Mouse (Mus musculus): ENCODE data around the gene Gm28729. TPM values are rescaled to one million over a fixed set of nuclear protein-coding genes. Genes with fewer than 3 reads are reported as not detected.
"Not testable (repeated sequence)": the region's sequence is repeated elsewhere in the genome, so short reads cannot be mapped to it uniquely, and the experiment has no call there.

Gene Gm28729
- polyA plus RNA-seq, 1 experiment from 2014 or later = not detected

DNA sequence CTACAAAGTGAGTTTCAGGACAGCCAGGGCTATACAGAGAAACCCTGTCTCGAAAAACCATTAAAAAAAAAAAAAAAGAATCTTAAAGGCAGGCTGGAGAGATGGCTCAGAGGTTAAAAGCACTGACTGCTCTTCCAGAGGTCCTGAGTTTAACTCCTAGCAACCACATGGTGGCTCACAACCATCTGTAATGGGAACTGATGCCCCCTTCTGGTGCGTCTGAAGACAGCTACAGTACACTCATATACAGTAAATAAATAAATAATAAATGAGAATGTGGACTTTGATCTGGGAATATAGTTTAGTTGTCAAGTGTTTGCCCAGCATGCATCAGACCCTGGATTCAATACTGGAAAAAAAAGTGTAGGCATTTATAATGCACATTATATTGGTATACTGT lies 3.5 kb downstream of the Gm28729 start:
- H3K27ac ChIP-seq; H3K4me2 ChIP-seq; H3K4me3 ChIP-seq (replicated peaks); H3K27me3 ChIP-seq; H3K9me3 ChIP-seq; H3K4me1 ChIP-seq (replicated peaks); H3K36me3 ChIP-seq; ATAC-seq (ENCODE audit: insufficient number of reproducible peaks, insufficient read depth, low FRiP score, low TSS enrichment, low read depth); H3K9ac ChIP-seq (replicated peaks): not testable (repeated sequence)
- WGBS = 76% methylated on average over 2 of the region's 2 CpGs

DNA sequence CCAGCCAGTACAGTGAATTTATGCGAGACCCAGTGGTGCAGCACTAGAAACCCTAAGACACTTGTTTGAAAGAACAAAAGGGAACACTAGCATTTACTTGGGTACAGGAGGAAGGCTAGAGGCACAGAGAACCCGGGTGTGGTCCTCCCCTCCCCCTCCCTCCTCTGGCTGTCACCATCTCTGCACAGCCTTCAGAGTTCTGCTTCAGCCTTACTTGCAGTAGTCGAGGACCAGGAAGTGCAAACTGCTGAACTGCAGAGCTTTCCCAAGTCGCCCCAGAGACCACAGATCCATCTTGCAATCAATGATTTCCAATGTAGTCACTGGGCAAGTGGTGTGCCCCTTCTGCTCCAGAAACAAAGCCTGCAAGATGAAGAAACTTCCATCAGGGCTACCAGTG lies 7.6 kb downstream of the Gm28729 start:
- Histone ChIP-seq H3K27me3 (no peaks in the 10 kb centered on the region), H3K4me3 (replicated peaks) (no peak overlapping the region), H3K9ac (replicated peaks) (no peak overlapping the region), H3K4me1 (replicated peaks) (no peaks in the 10 kb centered on the region), H3K27ac (no peak overlapping the region), H3K4me2 (no peak overlapping the region), H3K36me3 (no peaks in the 10 kb centered on the region), H3K9me3 (no peaks in the 10 kb centered on the region)
- WGBS = 27% methylated on average over 4 of the region's 4 CpGs
- ATAC-seq (ENCODE audit: insufficient number of reproducible peaks, insufficient read depth, low FRiP score, low TSS enrichment, low read depth) = no peak

GRCm38 (mm10) chr9:96516806-96517205 lies 8.3 kb downstream of the Gm28729 start:
- no peak overlapping the region for H3K27ac ChIP-seq
- no peaks in the 10 kb centered on the region for H3K9me3 ChIP-seq
- H3K9ac ChIP-seq (replicated peaks) = no peak overlapping the region
- H3K36me3 ChIP-seq = no peaks in the 10 kb centered on the region
- no peaks in the 10 kb centered on the region for H3K4me1 ChIP-seq (replicated peaks)
- H3K4me3 ChIP-seq (replicated peaks) = no peak overlapping the region
- no peak overlapping the region for H3K4me2 ChIP-seq
- 61% methylated on average over 3 of the region's 3 CpGs for WGBS
- no peaks in the 10 kb centered on the region for H3K27me3 ChIP-seq
- ATAC-seq (ENCODE audit: insufficient number of reproducible peaks, insufficient read depth, low FRiP score, low TSS enrichment, low read depth) = no peak

- WGBS = 88% methylated on average over 5 of the region's 5 CpGs
- H3K4me2 ChIP-seq = no peak overlapping the region
- ATAC-seq (ENCODE audit: insufficient number of reproducible peaks, insufficient read depth, low FRiP score, low TSS enrichment, low read depth) = no peak
- H3K36me3 ChIP-seq = no peaks in the 10 kb centered on the region
- H3K9me3 ChIP-seq = no peaks in the 10 kb centered on the region
- no peaks in the 10 kb centered on the region for H3K27me3 ChIP-seq
- H3K4me1 ChIP-seq (replicated peaks) = no peaks in the 10 kb centered on the region
- H3K4me3 ChIP-seq (replicated peaks) = no peak overlapping the region
- H3K9ac ChIP-seq (replicated peaks) = no peak overlapping the region
- H3K27ac ChIP-seq = no peak overlapping the region
Measured at GRCm38 (mm10) chr9:96515737-96516136, 9.3 kb downstream of the Gm28729 start.

- H3K4me1 ChIP-seq (replicated peaks) = no peaks in the 10 kb centered on the region
- no peaks in the 10 kb centered on the region for H3K9me3 ChIP-seq
- WGBS = 82% methylated on average over 5 of the region's 5 CpGs
- H3K4me2 ChIP-seq = no peak overlapping the region
- H3K9ac ChIP-seq (replicated peaks) = no peak overlapping the region
- no peak overlapping the region for H3K4me3 ChIP-seq (replicated peaks)
- H3K36me3 ChIP-seq = no peaks in the 10 kb centered on the region
- no peak overlapping the region for H3K27ac ChIP-seq
- H3K27me3 ChIP-seq = no peaks in the 10 kb centered on the region
- no peak for ATAC-seq (ENCODE audit: insufficient number of reproducible peaks, insufficient read depth, low FRiP score, low TSS enrichment, low read depth)
Measured at GRCm38 (mm10) chr9:96514278-96514677, 10.8 kb downstream of the Gm28729 start.

- no peak overlapping the region; the same call in 1 of the 2 replicates for H3K9ac ChIP-seq (replicated peaks)
- H3K4me2 ChIP-seq = peak overlapping the region; percentile 30
- 29% methylated on average over 10 of the region's 10 CpGs for WGBS
Measured at GRCm38 (mm10) chr9:96506011-96506498, 19.0 kb downstream of the Gm28729 start.

DNA sequence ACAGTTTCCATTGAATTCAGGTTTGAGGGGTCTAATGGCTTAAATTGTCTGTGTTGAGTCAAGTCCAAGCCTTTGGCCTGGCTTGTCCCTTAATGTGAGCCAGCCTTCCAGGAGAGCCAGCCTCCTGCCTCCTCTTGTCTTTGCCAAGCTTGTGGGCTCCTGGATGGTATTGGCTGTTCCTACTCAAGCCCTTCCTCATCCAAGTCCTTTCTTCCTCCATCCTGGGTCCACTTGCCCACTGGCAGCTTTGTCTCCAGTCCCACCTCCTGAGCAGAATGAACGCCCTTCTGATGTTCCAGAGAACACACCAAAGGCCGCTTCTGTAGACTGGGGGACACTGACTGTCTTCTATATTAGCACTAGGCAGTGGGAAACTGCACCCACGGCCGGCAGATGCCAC lies 19.9 kb downstream of the Gm28729 start:
- Histone ChIP-seq H3K4me3 (replicated peaks) (no peak overlapping the region), H3K36me3 (no peaks in the 10 kb centered on the region), H3K27me3 (no peaks in the 10 kb centered on the region), H3K4me2 (no peak overlapping the region), H3K9ac (replicated peaks) (no peak overlapping the region), H3K27ac (no peak overlapping the region), H3K4me1 (replicated peaks) (peaks cover 22% of the 10 kb centered on the region), H3K9me3 (0 out of 2 replicates have a peak, but pooled peaks cover 5% of the 10 kb centered on the region)
- ATAC-seq (ENCODE audit: insufficient number of reproducible peaks, insufficient read depth, low FRiP score, low TSS enrichment, low read depth) = no peak
- 92% methylated on average over 4 of the region's 4 CpGs for WGBS

More at GRCm38 (mm10) chr9:96506011-96506498, 19.0 kb downstream of the Gm28729 start:
- Histone ChIP-seq H3K4me3 (replicated peaks) (no peak overlapping the region), H3K27me3 (no peaks in the 10 kb centered on the region), H3K9me3 (0 out of 2 replicates have a peak, but pooled peaks cover 5% of the 10 kb centered on the region), H3K4me1 (replicated peaks) (peaks cover 22% of the 10 kb centered on the region), H3K36me3 (no peaks in the 10 kb centered on the region), H3K27ac (no peak overlapping the region)
- ATAC-seq (ENCODE audit: insufficient number of reproducible peaks, insufficient read depth, low FRiP score, low TSS enrichment, low read depth) = peak; percentile 60; the same call in 1 of the 2 replicates

DNA sequence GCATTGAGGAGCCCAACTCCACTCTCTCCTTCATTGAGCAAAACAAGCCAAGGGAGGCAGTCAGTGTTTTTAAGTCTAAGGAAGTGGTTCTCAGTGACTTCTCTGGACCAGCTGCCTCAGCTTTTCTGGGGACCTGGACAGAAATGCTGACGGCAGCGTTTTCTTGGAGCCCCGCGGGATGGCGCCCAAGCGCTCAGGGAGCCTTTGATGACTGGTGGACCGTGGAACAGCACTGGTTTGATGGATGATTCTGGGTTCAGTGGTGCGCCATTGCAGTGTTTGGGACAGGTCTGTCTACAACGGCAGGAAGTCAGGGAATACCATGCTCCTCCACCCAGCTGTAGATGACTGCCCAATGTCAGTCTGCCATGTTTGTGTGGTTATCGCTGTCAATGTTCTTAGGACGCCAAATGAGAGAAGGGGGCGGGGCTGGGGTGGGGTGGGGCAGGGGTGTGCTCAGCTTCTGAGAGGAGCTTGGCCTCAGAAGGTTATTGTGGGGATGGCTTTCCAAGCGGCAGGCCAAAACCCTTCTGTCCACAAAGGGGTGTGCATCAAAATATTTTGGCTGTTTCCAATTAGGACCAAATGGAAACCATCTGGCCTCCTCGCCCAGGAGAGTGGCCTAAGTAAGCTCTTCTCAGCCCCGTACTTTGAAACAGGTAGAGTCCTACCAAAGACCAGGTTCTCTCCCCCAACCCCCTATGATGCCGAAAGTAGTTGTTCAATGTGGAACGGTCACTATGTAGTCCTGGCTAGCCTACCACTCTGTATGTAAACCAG lies 20.8 kb downstream of the Gm28729 start:
- Histone ChIP-seq H3K4me3 (replicated peaks) (no peak overlapping the region), H3K27ac (no peak overlapping the region)
- 49% methylated on average over 17 of the region's 17 CpGs for WGBS

DNA sequence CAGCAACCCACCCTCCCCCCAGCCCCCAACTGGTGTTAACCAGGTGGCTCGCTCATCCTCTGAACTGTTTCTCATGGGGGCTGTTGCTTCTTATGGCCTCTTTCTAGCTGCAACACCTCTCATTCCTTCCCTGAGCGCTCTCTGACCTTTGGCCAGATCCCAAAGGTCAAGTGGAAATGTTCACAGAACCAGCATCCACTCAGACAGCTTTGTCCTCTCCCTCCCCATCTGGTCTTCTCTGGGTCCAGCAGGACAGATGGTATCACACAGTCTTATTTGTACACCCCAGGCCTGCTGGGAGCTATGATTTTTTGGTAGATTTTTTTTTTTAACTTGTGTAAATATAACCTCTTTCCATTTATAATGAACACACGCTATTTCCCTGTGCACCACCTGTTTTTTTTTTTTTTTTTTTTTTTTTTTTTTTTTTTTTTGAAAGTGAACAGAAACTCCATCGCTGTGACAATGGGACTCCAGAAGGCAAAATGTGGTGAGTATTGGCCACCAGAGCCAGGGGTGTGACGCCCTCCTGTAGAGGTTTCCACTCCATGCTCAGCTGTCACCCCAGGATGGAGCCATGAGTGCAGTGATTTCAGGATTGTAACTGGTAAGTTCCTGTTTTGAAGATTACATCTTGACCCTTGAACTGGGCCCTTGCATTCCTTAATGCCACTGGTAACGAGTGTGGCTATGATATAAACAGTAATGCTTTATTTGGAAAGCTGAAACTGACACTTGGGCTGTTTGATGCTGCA lies 22.0 kb downstream of the Gm28729 start:
- ATAC-seq (ENCODE audit: insufficient number of reproducible peaks, insufficient read depth, low FRiP score, low TSS enrichment, low read depth) = no peak
- 81% methylated on average over 6 of the region's 6 CpGs for WGBS
- Histone ChIP-seq H3K4me1 (replicated peaks) (peaks cover 22% of the 10 kb centered on the region), H3K4me3 (replicated peaks) (no peak overlapping the region), H3K27me3 (no peaks in the 10 kb centered on the region), H3K9me3 (0 out of 2 replicates have a peak, but pooled peaks cover 8% of the 10 kb centered on the region), H3K4me2 (no peak overlapping the region), H3K36me3 (no peaks in the 10 kb centered on the region), H3K9ac (replicated peaks) (no peak overlapping the region), H3K27ac (no peak overlapping the region)

More for the DNA sequence above, 20.8 kb downstream of the Gm28729 start:
- H3K9ac ChIP-seq (replicated peaks) = no peak overlapping the region
- H3K36me3 ChIP-seq = no peaks in the 10 kb centered on the region
- peaks cover 22% of the 10 kb centered on the region for H3K4me1 ChIP-seq (replicated peaks)
- no peak overlapping the region for H3K4me2 ChIP-seq
- H3K9me3 ChIP-seq = 0 out of 2 replicates have a peak, but pooled peaks cover 5% of the 10 kb centered on the region
- ATAC-seq (ENCODE audit: insufficient number of reproducible peaks, insufficient read depth, low FRiP score, low TSS enrichment, low read depth) = no peak
- H3K27me3 ChIP-seq = no peaks in the 10 kb centered on the region

- no peak overlapping the region for H3K4me3 ChIP-seq (replicated peaks)
- H3K4me2 ChIP-seq = no peak overlapping the region
- peaks cover 21% of the 10 kb centered on the region for H3K4me1 ChIP-seq (replicated peaks)
- 59% methylated on average over 7 of the region's 7 CpGs for WGBS
- H3K27me3 ChIP-seq = no peaks in the 10 kb centered on the region
- no peak for ATAC-seq (ENCODE audit: insufficient number of reproducible peaks, insufficient read depth, low FRiP score, low TSS enrichment, low read depth)
- 0 out of 2 replicates have a peak, but pooled peaks cover 8% of the 10 kb centered on the region for H3K9me3 ChIP-seq
- H3K36me3 ChIP-seq = no peaks in the 10 kb centered on the region
- H3K9ac ChIP-seq (replicated peaks) = no peak overlapping the region
- H3K27ac ChIP-seq = no peak overlapping the region
Measured at GRCm38 (mm10) chr9:96501217-96501616, 23.8 kb downstream of the Gm28729 start.

DNA sequence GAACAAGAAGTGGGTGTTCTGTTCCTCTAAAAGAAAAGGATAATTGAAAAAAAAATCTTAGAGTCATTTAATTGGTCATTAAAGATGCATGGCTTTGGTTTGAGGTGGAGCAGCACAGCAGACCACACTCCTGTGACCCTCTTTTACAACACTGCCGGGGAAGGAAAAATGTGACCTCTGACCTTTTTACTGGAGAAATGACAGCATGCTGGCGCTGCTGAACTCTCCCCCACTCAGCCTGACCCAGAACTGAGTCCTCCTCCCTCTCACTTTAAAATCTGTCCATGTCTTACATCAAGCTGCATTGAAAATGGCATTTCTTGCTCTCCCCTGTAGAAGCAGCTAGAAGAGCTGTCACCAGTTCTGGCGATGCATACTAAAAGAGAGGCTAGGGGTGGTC lies 31.9 kb downstream of the Gm28729 start:
- H3K9me3 ChIP-seq = no peaks in the 10 kb centered on the region
- WGBS = 4% methylated on average over 3 of the region's 3 CpGs
- H3K4me1 ChIP-seq (replicated peaks) = peaks cover 17% of the 10 kb centered on the region
- no peak overlapping the region for H3K9ac ChIP-seq (replicated peaks)
- H3K27me3 ChIP-seq = no peaks in the 10 kb centered on the region
- no peak for ATAC-seq (ENCODE audit: insufficient number of reproducible peaks, insufficient read depth, low FRiP score, low TSS enrichment, low read depth)
- no peaks in the 10 kb centered on the region for H3K36me3 ChIP-seq
- peak overlapping the region; percentile 48 for H3K4me2 ChIP-seq
- H3K4me3 ChIP-seq (replicated peaks) = 0 out of 2 replicates have a peak overlapping the region, but pooled peaks have one; percentile 16
- H3K27ac ChIP-seq = peak overlapping the region; percentile 51; the same call in 1 of the 2 replicates
